Mouse (Mus musculus): ENCODE results near the gene Diaph2. TPM values are rescaled to one million over a fixed set of nuclear protein-coding genes. Genes with fewer than 3 reads are reported as not detected.

Diaph2 gene
- polyA plus RNA-seq, 1 experiment from 2014 or later = 3.4 TPM

DNA sequence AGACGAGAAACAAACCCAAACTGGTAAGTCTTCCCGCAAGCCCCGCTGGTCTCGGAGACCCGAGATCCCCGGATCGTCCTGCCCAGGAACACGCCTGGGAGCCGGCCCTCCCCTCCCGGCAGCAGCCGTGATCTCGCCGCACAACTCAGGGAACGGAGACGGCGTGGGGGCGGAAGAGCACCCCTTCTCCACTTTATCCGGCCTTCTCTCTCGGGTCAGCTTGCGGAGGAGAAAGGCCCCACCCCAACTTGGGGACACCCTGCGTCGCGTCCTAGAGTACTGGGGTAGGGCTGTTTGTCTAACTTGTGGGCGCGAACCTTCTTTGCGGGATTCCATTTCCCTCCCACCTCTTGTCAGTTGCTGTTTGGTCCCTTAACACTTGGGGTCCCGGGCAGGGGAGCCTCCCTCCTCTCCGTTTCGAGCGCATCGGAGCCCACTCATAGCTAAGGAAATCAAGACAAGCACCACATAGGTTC is 590 bp downstream of the Diaph2 start:
- Histone ChIP-seq H3K4me2 (ENCODE audit: low read length) (peak overlapping the region; percentile 55), H3K4me3 (ENCODE audit: low read depth, low read length) (peak overlapping the region; percentile 62), H3K36me3 (ENCODE audit: control insufficient read depth, insufficient read depth, low read length) (no peaks in the 10 kb centered on the region), H3K4me1 (ENCODE audit: control insufficient read depth, insufficient read depth, low read length) (peaks cover 2% of the 10 kb centered on the region; the same call in 1 of the 2 replicates), H3K27me3 (ENCODE audit: control insufficient read depth, insufficient read depth, low read depth, low read length) (no peaks in the 10 kb centered on the region), H3K9me3 (replicated peaks; ENCODE audit: control insufficient read depth, low read length, poor library complexity, severe bottlenecking) (no peaks in the 10 kb centered on the region), H3K27ac (ENCODE audit: low read length) (no peak overlapping the region; the same call in 1 of the 2 replicates), H3K9ac (ENCODE audit: low read depth, low read length) (peak overlapping the region; percentile 65)
- ATAC-seq = peak; percentile 86
- WGBS = 25% methylated on average over 28 of the region's 31 CpGs

DNA sequence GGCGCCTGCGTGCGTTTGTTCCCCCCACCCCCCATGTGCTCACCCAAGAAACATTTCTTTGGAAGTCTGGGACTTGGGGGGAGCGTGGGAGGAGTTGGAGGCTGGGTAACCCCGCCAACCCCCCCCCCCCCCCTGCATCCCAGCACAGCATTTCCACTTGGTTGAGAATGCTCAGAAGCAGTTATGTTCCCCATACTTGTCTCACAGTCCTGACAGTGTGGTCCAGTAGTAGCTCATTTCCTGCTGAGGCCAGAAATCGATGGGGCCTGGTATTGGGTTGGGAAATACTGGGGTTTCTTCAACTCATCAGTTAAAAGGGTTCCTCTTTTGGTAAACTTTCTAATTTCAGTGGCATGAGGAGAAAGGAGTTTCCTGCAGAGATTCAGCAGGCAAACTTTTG is 1.1 kb downstream of the Diaph2 start:
- Histone ChIP-seq H3K4me3 (ENCODE audit: low read depth, low read length) (peak overlapping the region; percentile 62), H3K4me2 (ENCODE audit: low read length) (peak overlapping the region; percentile 55), H3K27ac (ENCODE audit: low read length) (no peak overlapping the region), H3K9me3 (replicated peaks; ENCODE audit: control insufficient read depth, low read length, poor library complexity, severe bottlenecking) (no peaks in the 10 kb centered on the region), H3K4me1 (ENCODE audit: control insufficient read depth, insufficient read depth, low read length) (peaks cover 2% of the 10 kb centered on the region; the same call in 1 of the 2 replicates), H3K27me3 (ENCODE audit: control insufficient read depth, insufficient read depth, low read depth, low read length) (no peaks in the 10 kb centered on the region), H3K36me3 (ENCODE audit: control insufficient read depth, insufficient read depth, low read length) (no peaks in the 10 kb centered on the region), H3K9ac (ENCODE audit: low read depth, low read length) (peak overlapping the region; percentile 65; the same call in 1 of the 2 replicates)
- ATAC-seq = peak; percentile 27; the same call in 1 of the 2 replicates
- WGBS = 18% methylated on average over 6 of the region's 6 CpGs

DNA sequence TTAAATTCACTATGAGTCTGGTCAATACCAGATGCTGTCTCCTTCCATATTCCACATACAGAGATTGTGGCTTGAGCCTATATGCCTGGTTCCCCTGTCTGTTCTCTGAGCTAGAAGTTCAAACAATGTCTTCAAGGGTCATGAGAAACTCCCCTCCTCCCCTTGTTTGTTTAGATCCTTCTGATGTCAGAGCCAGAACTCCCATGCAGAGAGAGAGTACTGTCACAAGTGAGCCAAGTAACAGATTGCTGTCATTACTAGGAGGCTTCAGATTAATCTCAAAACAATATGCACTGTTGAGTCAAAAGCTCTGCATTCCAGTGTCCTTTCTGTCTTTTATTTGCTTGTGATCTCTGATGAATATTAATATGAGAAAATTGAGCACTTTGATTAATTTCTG is 7.1 kb downstream of the Diaph2 start:
- H3K36me3 ChIP-seq (ENCODE audit: control insufficient read depth, insufficient read depth, low read length) = no peaks in the 10 kb centered on the region
- no peak overlapping the region for H3K4me2 ChIP-seq (ENCODE audit: low read length)
- H3K27me3 ChIP-seq (ENCODE audit: control insufficient read depth, insufficient read depth, low read depth, low read length) = no peaks in the 10 kb centered on the region
- no peak overlapping the region for H3K27ac ChIP-seq (ENCODE audit: low read length)
- no peak for ATAC-seq
- H3K4me1 ChIP-seq (ENCODE audit: control insufficient read depth, insufficient read depth, low read length) = no peaks in the 10 kb centered on the region
- H3K4me3 ChIP-seq (ENCODE audit: low read depth, low read length) = no peak overlapping the region
- no peak overlapping the region for H3K9ac ChIP-seq (ENCODE audit: low read depth, low read length)
- no peaks in the 10 kb centered on the region for H3K9me3 ChIP-seq (replicated peaks; ENCODE audit: control insufficient read depth, low read length, poor library complexity, severe bottlenecking)

DNA sequence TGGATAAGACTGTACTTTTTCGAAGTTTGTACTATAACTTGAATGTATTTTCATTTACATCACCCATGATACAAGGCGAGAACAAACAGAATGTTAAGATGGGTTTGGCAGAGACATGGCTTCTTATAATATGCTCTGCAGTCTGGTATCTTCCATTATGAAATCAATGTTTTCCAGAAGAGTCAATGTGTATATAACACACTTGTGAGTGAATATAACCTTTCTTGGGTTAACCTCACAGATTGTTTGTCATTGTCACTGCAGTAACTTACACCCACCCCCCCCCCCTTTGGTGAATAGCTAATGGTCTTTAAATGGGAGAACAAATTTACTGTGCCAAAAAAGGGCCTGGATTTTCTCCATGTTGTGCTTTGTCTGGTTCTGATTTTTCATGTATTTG is 13.1 kb downstream of the Diaph2 start:
- no peak overlapping the region for H3K9ac ChIP-seq (ENCODE audit: low read depth, low read length)
- H3K36me3 ChIP-seq (ENCODE audit: control insufficient read depth, insufficient read depth, low read length) = no peaks in the 10 kb centered on the region
- H3K27me3 ChIP-seq (ENCODE audit: control insufficient read depth, insufficient read depth, low read depth, low read length) = no peaks in the 10 kb centered on the region
- H3K4me2 ChIP-seq (ENCODE audit: low read length) = no peak overlapping the region
- no peak overlapping the region for H3K4me3 ChIP-seq (ENCODE audit: low read depth, low read length)
- ATAC-seq = no peak
- no peaks in the 10 kb centered on the region for H3K9me3 ChIP-seq (replicated peaks; ENCODE audit: control insufficient read depth, low read length, poor library complexity, severe bottlenecking)
- no peak overlapping the region for H3K27ac ChIP-seq (ENCODE audit: low read length)
- 88% methylated on average over 2 of the region's 2 CpGs for WGBS
- no peaks in the 10 kb centered on the region for H3K4me1 ChIP-seq (ENCODE audit: control insufficient read depth, insufficient read depth, low read length)

DNA sequence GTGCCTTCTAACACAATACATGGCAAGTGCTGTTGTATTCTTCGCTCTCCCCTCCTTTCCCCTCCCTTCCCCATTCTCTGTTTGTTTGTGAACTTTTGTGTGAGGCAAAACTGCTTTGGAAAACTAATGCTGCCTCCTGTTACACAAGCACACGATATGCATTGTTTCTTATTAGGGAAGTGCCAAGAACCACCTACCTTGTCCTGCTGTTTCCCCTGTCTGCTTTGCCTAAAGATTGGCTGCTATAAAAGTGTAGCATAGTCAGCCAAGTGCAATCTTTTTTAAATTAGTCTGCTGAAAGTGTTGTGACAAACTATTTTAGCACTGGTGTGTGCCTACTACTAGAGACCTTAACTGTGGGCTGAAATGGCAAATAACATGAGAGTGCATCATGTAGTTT is 15.8 kb downstream of the Diaph2 start:
- Histone ChIP-seq H3K9me3 (replicated peaks; ENCODE audit: control insufficient read depth, low read length, poor library complexity, severe bottlenecking) (no peaks in the 10 kb centered on the region), H3K27ac (ENCODE audit: low read length) (no peak overlapping the region), H3K27me3 (ENCODE audit: control insufficient read depth, insufficient read depth, low read depth, low read length) (no peaks in the 10 kb centered on the region), H3K36me3 (ENCODE audit: control insufficient read depth, insufficient read depth, low read length) (no peaks in the 10 kb centered on the region), H3K4me1 (ENCODE audit: control insufficient read depth, insufficient read depth, low read length) (no peaks in the 10 kb centered on the region), H3K9ac (ENCODE audit: low read depth, low read length) (no peak overlapping the region), H3K4me3 (ENCODE audit: low read depth, low read length) (no peak overlapping the region), H3K4me2 (ENCODE audit: low read length) (no peak overlapping the region)
- ATAC-seq = no peak
- 69% methylated on average over 2 of the region's 2 CpGs for WGBS

DNA sequence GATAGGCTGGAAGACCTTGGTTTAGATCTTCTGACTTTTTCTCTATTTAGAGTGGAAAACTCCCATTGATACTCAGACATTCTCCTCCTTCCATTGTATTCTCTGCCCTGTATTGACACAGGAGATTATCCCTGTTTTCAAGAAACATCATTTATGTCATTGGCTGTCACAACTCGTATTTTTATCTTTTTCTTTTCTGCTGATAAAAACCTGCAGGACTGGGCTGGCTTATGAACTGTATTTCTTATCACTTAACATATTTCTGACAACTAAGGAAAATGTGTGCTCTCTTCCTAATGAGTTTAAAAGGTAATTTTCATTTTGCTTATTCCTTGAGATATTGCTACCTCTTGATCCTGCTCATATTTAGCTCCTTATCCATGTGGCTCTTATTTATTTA is 17.3 kb downstream of the Diaph2 start:
- H3K4me2 ChIP-seq (ENCODE audit: low read length) = no peak overlapping the region
- no peak overlapping the region for H3K27ac ChIP-seq (ENCODE audit: low read length)
- ATAC-seq = no peak
- 75% methylated on average over 1 of the region's 1 CpGs for WGBS
- H3K9me3 ChIP-seq (replicated peaks; ENCODE audit: control insufficient read depth, low read length, poor library complexity, severe bottlenecking) = no peaks in the 10 kb centered on the region
- H3K4me1 ChIP-seq (ENCODE audit: control insufficient read depth, insufficient read depth, low read length) = no peaks in the 10 kb centered on the region
- no peaks in the 10 kb centered on the region for H3K36me3 ChIP-seq (ENCODE audit: control insufficient read depth, insufficient read depth, low read length)
- H3K27me3 ChIP-seq (ENCODE audit: control insufficient read depth, insufficient read depth, low read depth, low read length) = no peaks in the 10 kb centered on the region
- H3K9ac ChIP-seq (ENCODE audit: low read depth, low read length) = no peak overlapping the region
- no peak overlapping the region for H3K4me3 ChIP-seq (ENCODE audit: low read depth, low read length)

DNA sequence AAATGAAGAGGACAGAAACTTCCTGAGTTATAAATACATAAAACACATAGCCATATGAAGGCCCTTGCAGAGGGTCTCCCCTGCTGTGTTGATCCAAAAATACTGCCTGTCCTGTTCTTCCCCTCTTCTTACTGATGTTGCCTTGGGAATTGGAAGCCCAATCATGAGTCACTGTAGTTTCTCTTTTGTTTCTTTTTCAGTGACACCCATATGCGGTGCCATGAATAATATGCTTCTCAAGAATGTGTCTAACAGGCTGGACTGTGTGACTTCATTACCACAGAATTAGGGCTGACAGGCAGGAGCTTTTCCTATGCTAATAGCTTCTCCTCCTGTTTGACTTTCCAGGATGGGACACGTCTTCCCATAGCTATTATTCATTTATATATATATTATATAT is 21.1 kb downstream of the Diaph2 start:
- H3K27me3 ChIP-seq (ENCODE audit: control insufficient read depth, insufficient read depth, low read depth, low read length) = no peaks in the 10 kb centered on the region
- H3K4me1 ChIP-seq (ENCODE audit: control insufficient read depth, insufficient read depth, low read length) = no peaks in the 10 kb centered on the region; the same call in 1 of the 2 replicates
- H3K36me3 ChIP-seq (ENCODE audit: control insufficient read depth, insufficient read depth, low read length) = no peaks in the 10 kb centered on the region
- H3K4me2 ChIP-seq (ENCODE audit: low read length) = no peak overlapping the region
- no peak for ATAC-seq
- WGBS = 28% methylated on average over 2 of the region's 2 CpGs
- H3K9ac ChIP-seq (ENCODE audit: low read depth, low read length) = no peak overlapping the region
- no peaks in the 10 kb centered on the region for H3K9me3 ChIP-seq (replicated peaks; ENCODE audit: control insufficient read depth, low read length, poor library complexity, severe bottlenecking)
- no peak overlapping the region for H3K4me3 ChIP-seq (ENCODE audit: low read depth, low read length)
- H3K27ac ChIP-seq (ENCODE audit: low read length) = no peak overlapping the region

DNA sequence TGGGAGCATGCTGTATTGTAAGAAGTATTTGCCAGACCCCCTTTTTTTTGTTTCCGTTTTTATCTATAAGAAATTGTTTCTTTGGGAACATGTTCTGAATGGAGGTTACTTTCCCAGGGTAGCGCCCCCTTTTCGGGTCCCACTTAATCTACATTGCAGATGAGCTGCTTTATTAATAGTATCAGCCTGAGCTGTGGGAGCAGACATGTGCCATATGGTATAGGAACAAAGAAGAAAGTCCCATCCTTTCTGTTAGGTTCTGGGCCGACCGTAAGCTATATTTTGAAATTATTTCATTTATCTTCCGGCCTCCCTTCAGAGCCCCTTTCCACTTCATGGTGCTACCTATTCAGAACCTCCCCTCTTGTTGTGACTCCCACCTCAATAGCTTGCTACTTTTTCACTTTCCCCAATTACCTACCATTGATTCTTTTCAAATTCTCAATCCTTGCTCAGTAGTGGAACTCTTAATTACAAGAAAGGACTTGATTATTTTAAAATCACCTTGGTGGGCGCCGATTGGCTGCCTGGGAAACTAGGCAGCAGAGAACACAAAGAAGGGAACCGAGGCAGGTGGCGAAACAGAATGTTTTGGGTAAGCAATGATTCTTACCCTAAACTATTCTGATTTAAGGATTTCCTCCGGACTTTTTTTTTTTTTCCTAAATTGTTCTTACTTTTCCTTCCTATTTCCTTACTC is 24.2 kb downstream of the Diaph2 start:
- 52% methylated on average over 11 of the region's 11 CpGs for WGBS
- no peak overlapping the region for H3K4me2 ChIP-seq (ENCODE audit: low read length)
- H3K9ac ChIP-seq (ENCODE audit: low read depth, low read length) = no peak overlapping the region
- no peaks in the 10 kb centered on the region for H3K27me3 ChIP-seq (ENCODE audit: control insufficient read depth, insufficient read depth, low read depth, low read length)
- ATAC-seq = no peak
- H3K27ac ChIP-seq (ENCODE audit: low read length) = no peak overlapping the region
- no peaks in the 10 kb centered on the region for H3K36me3 ChIP-seq (ENCODE audit: control insufficient read depth, insufficient read depth, low read length)
- H3K4me1 ChIP-seq (ENCODE audit: control insufficient read depth, insufficient read depth, low read length) = no peaks in the 10 kb centered on the region; the same call in 1 of the 2 replicates
- H3K9me3 ChIP-seq (replicated peaks; ENCODE audit: control insufficient read depth, low read length, poor library complexity, severe bottlenecking) = no peaks in the 10 kb centered on the region
- no peak overlapping the region for H3K4me3 ChIP-seq (ENCODE audit: low read depth, low read length)

DNA sequence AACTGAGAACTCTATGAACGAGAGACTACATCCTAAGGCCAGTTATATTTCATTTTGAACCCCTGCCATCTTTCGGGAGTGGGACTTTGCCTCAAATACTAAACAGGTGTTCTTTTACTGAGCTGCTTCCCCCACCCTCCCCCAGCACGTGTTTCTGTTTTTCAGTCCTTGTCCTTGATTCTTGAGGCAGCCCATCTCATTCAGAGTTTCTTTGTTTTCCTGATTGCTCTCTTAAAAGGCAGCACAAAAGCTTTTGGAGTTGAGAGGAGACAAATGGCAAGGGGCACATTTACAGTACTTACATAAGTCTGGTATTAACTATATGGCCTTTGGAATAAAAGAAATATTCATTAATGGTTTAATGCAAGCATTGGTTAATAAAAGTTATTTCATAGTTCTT is 24.9 kb downstream of the Diaph2 start:
- 50% methylated on average over 3 of the region's 3 CpGs for WGBS
- no peak overlapping the region for H3K4me3 ChIP-seq (ENCODE audit: low read depth, low read length)
- H3K27ac ChIP-seq (ENCODE audit: low read length) = no peak overlapping the region
- no peaks in the 10 kb centered on the region for H3K9me3 ChIP-seq (replicated peaks; ENCODE audit: control insufficient read depth, low read length, poor library complexity, severe bottlenecking)
- no peak overlapping the region for H3K4me2 ChIP-seq (ENCODE audit: low read length)
- no peaks in the 10 kb centered on the region; the same call in 1 of the 2 replicates for H3K4me1 ChIP-seq (ENCODE audit: control insufficient read depth, insufficient read depth, low read length)
- no peak for ATAC-seq
- no peaks in the 10 kb centered on the region for H3K36me3 ChIP-seq (ENCODE audit: control insufficient read depth, insufficient read depth, low read length)
- H3K9ac ChIP-seq (ENCODE audit: low read depth, low read length) = no peak overlapping the region
- H3K27me3 ChIP-seq (ENCODE audit: control insufficient read depth, insufficient read depth, low read depth, low read length) = no peaks in the 10 kb centered on the region

Measured in midbrain, embryonic 16.5 days (tissue).